Mouse (Mus musculus) bone marrow, adult 2 months (tissue): ENCODE results near the gene Ifitm3. TPM values are rescaled to one million over a fixed set of nuclear protein-coding genes. Genes with fewer than 3 reads are reported as not detected.

Source experiments
- H3K27ac ChIP-seq: fragments of 200-500 bp; 2 replicates; pipeline ENCODE4 v1.5.1; 2012; ENCODE audit warnings: low read depth, mild to moderate bottlenecking, control low read depth, inconsistent platforms, low read length; ENCODE audit not compliant: control insufficient read depth, poor library complexity, insufficient read depth
- H3K4me1 ChIP-seq: fragments of 200-500 bp; 2 replicates; pipeline ENCODE4 v1.6.1; 2011; ENCODE audit warnings: low read length; ENCODE audit not compliant: control insufficient read depth, insufficient read depth
- H3K4me3 ChIP-seq: fragments of 200-500 bp; replicated peaks from 2 replicates; pipeline ENCODE3; 2011; ENCODE audit warnings: mild to moderate bottlenecking, low read depth, low read length, control low read depth; ENCODE audit not compliant: control insufficient read depth
- CTCF ChIP-seq: fragments of 200-500 bp; IDR thresholded peaks from 2 replicates; pipeline ENCODE4 v1.5.1; 2011; ENCODE audit warnings: low read length, control low read depth; ENCODE audit not compliant: control insufficient read depth, insufficient read depth
- POLR2A ChIP-seq: fragments of 200-500 bp; IDR thresholded peaks from 2 replicates; pipeline ENCODE4 v1.6.1; 2011; ENCODE audit warnings: low read depth, mild to moderate bottlenecking, control low read depth, low read length, borderline replicate concordance; ENCODE audit not compliant: control insufficient read depth
- WGBS: fragments of 180-500 bp; shearing (Covaris S2); methylation state at CpG from one replicate; pipeline ENCODE4 v1.1.7; 2018; 5-methylcytosine and 5-hydroxymethylcytosine counted together
- polyA plus RNA-seq: library from polyadenylated mRNA; stranded (reverse); fragments of >200 nt; gene quantifications from 2 replicates; pipeline ENCODE4 v1.2.4, GENCODE M21; 2011; ENCODE audit warnings: low replicate concordance; ENCODE audit not compliant: missing spikeins, insufficient read depth, insufficient read length

The Ifitm3 gene
- polyA plus RNA-seq, 1 experiment, result 209 TPM

- Histone ChIP-seq H3K4me1 (peaks cover 7% of the 10 kb centered on the region), H3K4me3 (no peak overlapping the region), H3K27ac (no peak overlapping the region)
- TF ChIP-seq CTCF, result no peak
- no peak for TF ChIP-seq POLR2A
- WGBS, result 76% methylated on average over 2 of the region's 2 CpGs
Measured at GRCm38 (mm10) chr7:141049326-141049725, 38.8 kb upstream of the Ifitm3 start.

GRCm38 (mm10) chr7:141048226-141049218 is 38.0 kb upstream of the Ifitm3 start:
- WGBS, result 5% methylated on average over 21 of the region's 21 CpGs
- TF ChIP-seq CTCF, result peak; percentile 97
- TF ChIP-seq POLR2A, result 0 out of 2 replicates have a peak, but pooled peaks have one; percentile 30
- peaks cover 7% of the 10 kb centered on the region for H3K4me1 ChIP-seq
- peak overlapping the region; percentile 31 for H3K27ac ChIP-seq
- H3K4me3 ChIP-seq, result peak overlapping the region; percentile 55

- peaks cover 9% of the 10 kb centered on the region for H3K4me1 ChIP-seq
- TF ChIP-seq POLR2A (no peak), CTCF (no peak)
- peak overlapping the region; percentile 80 for H3K27ac ChIP-seq
- H3K4me3 ChIP-seq, result peak overlapping the region; percentile 55
- 9% methylated on average over 15 of the region's 19 CpGs for WGBS
Measured at GRCm38 (mm10) chr7:141047581-141048225, 37.1 kb upstream of the Ifitm3 start.

- H3K4me3 ChIP-seq, result no peak overlapping the region
- 10% methylated on average over 6 of the region's 6 CpGs for WGBS
- TF ChIP-seq CTCF (no peak), POLR2A (no peak)
- H3K4me1 ChIP-seq, result peaks cover 9% of the 10 kb centered on the region
- H3K27ac ChIP-seq, result peak overlapping the region; percentile 80
Measured at GRCm38 (mm10) chr7:141046931-141047580, 36.5 kb upstream of the Ifitm3 start.

GRCm38 (mm10) chr7:141042539-141042938 is 32.0 kb upstream of the Ifitm3 start:
- Histone ChIP-seq H3K27ac (peak overlapping the region; percentile 51; the same call in 1 of the 2 replicates), H3K4me3 (no peak overlapping the region), H3K4me1 (peaks cover 18% of the 10 kb centered on the region)
- WGBS, result 54% methylated on average over 4 of the region's 4 CpGs
- TF ChIP-seq POLR2A (no peak), CTCF (no peak)

- 22% methylated on average over 5 of the region's 5 CpGs for WGBS
- no peak for TF ChIP-seq POLR2A
- no peak for TF ChIP-seq CTCF
- peak overlapping the region; percentile 7 for H3K27ac ChIP-seq
- no peak overlapping the region for H3K4me3 ChIP-seq
- H3K4me1 ChIP-seq, result peaks cover 16% of the 10 kb centered on the region
Measured at GRCm38 (mm10) chr7:141041661-141042060, 31.1 kb upstream of the Ifitm3 start.

GRCm38 (mm10) chr7:141040867-141041606 is 30.5 kb upstream of the Ifitm3 start:
- H3K4me3 ChIP-seq, result no peak overlapping the region
- no peak overlapping the region for H3K27ac ChIP-seq
- peaks cover 14% of the 10 kb centered on the region for H3K4me1 ChIP-seq
- TF ChIP-seq POLR2A (no peak), CTCF (no peak)
- WGBS, result 61% methylated on average over 6 of the region's 9 CpGs
